Mouse (Mus musculus): ENCODE results near the gene Tmem107. TPM values are rescaled to one million over a fixed set of nuclear protein-coding genes. Genes with fewer than 3 reads are reported as not detected.

The Tmem107 gene
- total RNA-seq, 1 experiment from 2014 or later = 22.0 TPM

GRCm38 (mm10) chr11:69053848-69054247 is 16.8 kb upstream of the Tmem107 start:
- ATAC-seq (replicated peaks in 1 of 2; ENCODE audit: insufficient read depth in 1 of 2, low FRiP score in 2 of 2, low TSS enrichment in 1 of 2, low read depth in 1 of 2, poor library complexity in 2 of 2, severe bottlenecking in 2 of 2) = peak; percentile 30 to 49

GRCm38 (mm10) chr11:69058265-69058664 is 12.3 kb upstream of the Tmem107 start:
- ATAC-seq (replicated peaks in 1 of 2; ENCODE audit: insufficient read depth in 1 of 2, low FRiP score in 2 of 2, low TSS enrichment in 1 of 2, low read depth in 1 of 2, poor library complexity in 2 of 2, severe bottlenecking in 2 of 2) = no peak

GRCm38 (mm10) chr11:69058729-69059356 is 11.8 kb upstream of the Tmem107 start:
- ATAC-seq (replicated peaks in 1 of 2; ENCODE audit: insufficient read depth in 1 of 2, low FRiP score in 2 of 2, low TSS enrichment in 1 of 2, low read depth in 1 of 2, poor library complexity in 2 of 2, severe bottlenecking in 2 of 2) = no peak

DNA sequence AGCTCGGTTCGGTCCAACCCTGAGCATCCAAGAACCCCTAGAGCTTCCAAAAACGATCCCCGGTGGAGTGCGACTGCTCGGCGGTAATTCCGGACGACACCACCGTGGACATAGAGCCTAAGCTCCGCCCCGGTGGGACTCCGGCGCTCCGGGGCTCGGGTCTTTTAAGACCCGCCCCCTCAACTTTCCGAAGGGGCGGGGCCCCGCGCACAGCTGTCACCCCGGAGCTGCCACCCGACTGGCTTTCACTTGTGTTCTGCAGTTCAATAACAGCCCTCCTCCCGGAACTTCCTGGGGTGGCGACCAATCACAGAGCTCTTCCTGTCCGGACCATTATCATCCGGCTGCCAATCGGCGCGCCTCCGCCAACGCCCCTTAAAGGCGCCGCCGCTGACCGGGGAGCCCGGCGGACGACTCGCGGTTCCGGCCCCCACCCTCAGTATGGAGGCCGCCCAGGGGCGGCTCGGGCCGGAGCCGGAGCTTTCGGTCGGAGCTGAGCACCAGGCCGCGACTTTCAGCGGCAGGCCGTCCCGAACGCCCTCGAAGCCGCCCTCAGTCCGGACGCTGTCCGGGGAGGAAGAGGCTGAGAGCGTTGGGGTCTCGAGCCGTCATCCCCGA is 11.1 kb upstream of the Tmem107 start, which contains the start of gene Borcs6:
Borcs6 (plus strand) TSS at position 361 of the 618 bp plus-strand sequence.
- ATAC-seq (replicated peaks in 1 of 2; ENCODE audit: insufficient read depth in 1 of 2, low FRiP score in 2 of 2, low TSS enrichment in 1 of 2, low read depth in 1 of 2, poor library complexity in 2 of 2, severe bottlenecking in 2 of 2) = peak; percentile 84

- ATAC-seq (replicated peaks in 1 of 2; ENCODE audit: insufficient read depth in 1 of 2, low FRiP score in 2 of 2, low TSS enrichment in 1 of 2, low read depth in 1 of 2, poor library complexity in 2 of 2, severe bottlenecking in 2 of 2) = no peak
Measured at GRCm38 (mm10) chr11:69059975-69060411, 10.6 kb upstream of the Tmem107 start.

DNA sequence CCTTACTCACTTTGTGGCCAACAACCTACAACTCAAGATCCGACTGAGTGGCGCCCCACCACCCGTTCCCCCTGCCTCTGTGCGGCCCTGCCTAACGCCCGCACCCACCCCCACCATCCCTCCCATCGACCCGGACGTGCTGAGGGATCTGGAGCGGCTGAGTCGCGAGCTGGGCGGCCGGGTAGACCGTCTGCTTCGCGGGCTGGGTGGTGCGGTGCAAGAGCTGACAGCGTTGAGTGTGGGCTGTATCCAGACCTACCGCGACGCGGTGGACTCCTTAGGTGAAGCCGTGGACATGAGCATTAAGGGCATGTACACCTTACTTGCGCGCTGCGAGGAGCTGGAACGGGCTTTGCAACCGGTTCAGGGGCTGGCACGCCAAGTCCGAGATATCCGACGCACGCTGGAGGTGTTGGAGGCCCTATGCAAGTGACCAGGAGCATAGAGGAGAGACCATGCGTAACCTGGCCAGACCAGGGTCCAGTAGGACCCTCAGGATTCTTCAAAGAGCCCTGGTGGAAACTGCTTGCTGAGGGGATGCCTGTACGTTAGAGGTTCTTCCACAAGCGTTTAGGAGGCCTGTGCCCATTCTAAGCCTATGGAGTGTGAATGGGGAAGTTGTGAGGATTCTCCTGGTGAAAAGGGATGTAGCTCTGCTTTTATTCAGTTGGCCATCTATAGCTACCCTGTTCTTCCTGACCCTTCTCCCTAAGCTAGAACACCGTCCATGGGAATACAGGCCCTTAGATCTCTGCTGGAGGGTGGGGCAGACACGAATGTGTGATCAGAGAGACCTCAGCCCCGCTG is 10.0 kb upstream of the Tmem107 start:
- ATAC-seq (replicated peaks in 1 of 2; ENCODE audit: insufficient read depth in 1 of 2, low FRiP score in 2 of 2, low TSS enrichment in 1 of 2, low read depth in 1 of 2, poor library complexity in 2 of 2, severe bottlenecking in 2 of 2) = no peak

DNA sequence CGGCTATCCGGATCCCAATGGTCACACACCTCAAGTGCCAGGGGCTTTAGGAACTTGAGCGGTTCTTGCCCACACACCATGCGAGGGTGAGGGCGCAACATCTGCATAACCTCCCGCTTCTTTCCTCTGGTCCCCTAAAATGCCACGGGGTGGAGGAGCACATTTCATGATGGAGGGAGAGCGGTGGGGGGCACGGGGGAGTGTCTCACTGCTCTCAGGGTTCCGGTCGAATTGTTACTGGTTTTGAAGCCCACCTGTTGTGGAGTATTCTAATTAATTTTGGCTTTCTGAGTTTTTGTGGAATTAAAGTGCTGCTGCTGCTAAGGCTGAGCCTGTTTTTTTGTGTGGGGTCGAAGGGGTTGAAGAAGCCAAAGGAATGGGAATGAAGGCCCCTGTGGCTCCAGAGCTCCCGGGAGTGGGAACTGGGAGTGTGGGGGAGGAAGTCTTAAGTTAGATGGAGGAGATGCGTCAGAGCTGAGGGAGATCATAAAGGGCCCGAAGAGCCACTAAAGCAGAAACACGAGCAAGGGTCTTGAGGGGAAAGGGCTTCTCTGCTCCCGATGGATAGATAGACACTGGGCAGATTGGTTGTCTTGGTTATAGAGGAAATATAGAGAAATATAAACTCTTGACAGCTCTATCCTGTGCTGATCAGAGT is 9.2 kb upstream of the Tmem107 start:
- no peak for ATAC-seq (replicated peaks in 1 of 2; ENCODE audit: insufficient read depth in 1 of 2, low FRiP score in 2 of 2, low TSS enrichment in 1 of 2, low read depth in 1 of 2, poor library complexity in 2 of 2, severe bottlenecking in 2 of 2)

DNA sequence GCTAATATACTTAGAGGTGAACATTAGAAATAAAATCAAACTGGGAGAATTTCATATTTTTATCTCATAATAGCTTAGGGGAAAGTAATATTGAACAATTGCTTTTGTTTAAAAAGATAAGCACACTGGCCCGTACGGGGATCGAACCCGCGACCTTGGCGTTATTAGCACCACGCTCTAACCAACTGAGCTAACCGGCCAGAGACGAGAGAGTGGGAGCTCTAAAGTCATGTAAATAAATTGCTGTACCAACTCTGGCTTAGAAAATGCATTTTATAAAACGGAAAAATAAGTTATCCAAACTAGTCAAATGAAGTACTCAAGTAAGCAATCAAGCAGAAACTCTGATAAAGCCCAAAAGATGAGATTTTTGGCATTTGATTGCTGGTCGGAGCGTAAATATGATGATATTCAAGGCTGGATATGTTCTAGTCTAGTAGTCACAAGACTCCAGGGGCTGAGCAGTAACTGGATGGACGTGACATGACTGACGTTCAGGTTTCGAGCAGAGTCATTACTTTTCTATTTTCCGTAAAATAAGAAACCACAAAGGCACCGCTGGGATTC is 8.3 kb upstream of the Tmem107 start:
- peak in 1 of 2 experiments; percentile 2; a peak in 2 of 4 replicates for ATAC-seq (replicated peaks in 1 of 2; ENCODE audit: insufficient read depth in 1 of 2, low FRiP score in 2 of 2, low TSS enrichment in 1 of 2, low read depth in 1 of 2, poor library complexity in 2 of 2, severe bottlenecking in 2 of 2)

DNA sequence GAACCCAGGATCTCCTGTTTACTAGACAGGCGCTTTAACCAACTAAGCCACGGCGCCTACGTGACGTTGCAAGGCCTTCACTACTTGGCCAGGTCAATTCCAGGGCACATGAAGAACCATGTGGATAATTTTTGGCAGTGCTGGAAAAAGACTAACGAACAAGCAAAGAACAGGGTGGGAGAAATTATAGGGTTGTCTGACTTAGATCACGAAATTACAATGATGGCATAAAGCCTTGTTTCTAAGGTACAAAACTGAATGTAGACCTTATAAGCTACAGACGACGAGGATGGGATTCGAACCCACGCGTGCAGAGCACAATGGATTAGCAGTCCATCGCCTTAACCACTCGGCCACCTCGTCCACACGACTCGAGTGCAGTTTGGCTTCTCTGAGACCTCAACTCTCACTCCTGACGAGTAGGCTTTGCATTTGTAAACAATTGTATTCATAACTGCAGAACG is 7.8 kb upstream of the Tmem107 start:
- peak; percentile 8 to 17; a peak in 3 of 4 replicates for ATAC-seq (replicated peaks in 1 of 2; ENCODE audit: insufficient read depth in 1 of 2, low FRiP score in 2 of 2, low TSS enrichment in 1 of 2, low read depth in 1 of 2, poor library complexity in 2 of 2, severe bottlenecking in 2 of 2)

GRCm38 (mm10) chr11:69063413-69064201 is 7.0 kb upstream of the Tmem107 start:
- ATAC-seq (replicated peaks in 1 of 2; ENCODE audit: insufficient read depth in 1 of 2, low FRiP score in 2 of 2, low TSS enrichment in 1 of 2, low read depth in 1 of 2, poor library complexity in 2 of 2, severe bottlenecking in 2 of 2) = no peak

DNA sequence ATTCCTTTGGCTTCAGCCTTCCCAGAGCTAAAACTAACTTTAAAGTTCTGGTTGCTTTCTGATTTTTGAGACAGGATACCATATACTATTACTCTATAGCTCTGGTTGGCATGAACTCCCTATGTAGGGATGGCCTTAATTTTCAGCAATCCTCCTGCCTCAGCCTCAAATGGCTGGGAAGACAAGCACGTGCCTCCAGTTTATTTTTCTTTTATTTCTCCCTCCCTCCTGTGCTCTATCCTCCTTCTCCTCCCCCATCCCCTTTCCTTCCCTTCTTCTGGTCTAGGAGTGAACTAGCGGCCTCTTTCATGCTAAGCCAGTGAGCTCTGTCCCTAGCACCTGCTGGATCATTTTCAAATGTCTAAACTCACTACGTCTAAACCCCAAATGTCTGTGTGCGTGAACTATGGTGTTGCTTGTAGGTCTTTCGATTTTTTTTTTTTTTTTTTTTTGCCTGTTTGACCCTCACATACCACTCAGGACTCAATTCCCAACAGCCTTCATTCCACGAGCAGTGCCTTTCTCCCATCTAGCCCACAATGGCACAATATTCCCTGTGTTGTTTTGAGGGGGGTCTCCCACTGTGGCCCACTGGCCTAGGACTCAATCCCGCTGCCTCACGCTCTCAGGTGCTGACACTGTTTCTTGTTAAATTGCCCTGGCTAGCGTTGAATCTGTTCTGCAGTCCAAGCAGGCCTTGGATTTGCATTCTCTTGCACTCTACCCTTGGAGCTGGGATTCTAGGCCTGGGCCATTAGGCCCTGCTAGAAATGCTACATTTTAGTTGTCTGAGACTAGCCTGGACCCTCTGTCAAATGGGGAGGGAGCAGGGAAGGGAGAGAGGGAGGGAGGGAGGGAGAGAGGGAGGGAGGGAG is 6.1 kb upstream of the Tmem107 start:
- ATAC-seq (replicated peaks in 1 of 2; ENCODE audit: insufficient read depth in 1 of 2, low FRiP score in 2 of 2, low TSS enrichment in 1 of 2, low read depth in 1 of 2, poor library complexity in 2 of 2, severe bottlenecking in 2 of 2) = no peak

- ATAC-seq (replicated peaks in 1 of 2; ENCODE audit: insufficient read depth in 1 of 2, low FRiP score in 2 of 2, low TSS enrichment in 1 of 2, low read depth in 1 of 2, poor library complexity in 2 of 2, severe bottlenecking in 2 of 2) = no peak
Measured at GRCm38 (mm10) chr11:69065394-69065925, 5.1 kb upstream of the Tmem107 start.

- ATAC-seq (replicated peaks in 1 of 2; ENCODE audit: insufficient read depth in 1 of 2, low FRiP score in 2 of 2, low TSS enrichment in 1 of 2, low read depth in 1 of 2, poor library complexity in 2 of 2, severe bottlenecking in 2 of 2) = peak; percentile 33; a peak in 1 of 4 replicates
Measured at GRCm38 (mm10) chr11:69066163-69066861, 4.3 kb upstream of the Tmem107 start.

GRCm38 (mm10) chr11:69066956-69067355 is 3.6 kb upstream of the Tmem107 start:
- ATAC-seq (replicated peaks in 1 of 2; ENCODE audit: insufficient read depth in 1 of 2, low FRiP score in 2 of 2, low TSS enrichment in 1 of 2, low read depth in 1 of 2, poor library complexity in 2 of 2, severe bottlenecking in 2 of 2) = peak; percentile 12 to 33; a peak in 1 of 4 replicates

DNA sequence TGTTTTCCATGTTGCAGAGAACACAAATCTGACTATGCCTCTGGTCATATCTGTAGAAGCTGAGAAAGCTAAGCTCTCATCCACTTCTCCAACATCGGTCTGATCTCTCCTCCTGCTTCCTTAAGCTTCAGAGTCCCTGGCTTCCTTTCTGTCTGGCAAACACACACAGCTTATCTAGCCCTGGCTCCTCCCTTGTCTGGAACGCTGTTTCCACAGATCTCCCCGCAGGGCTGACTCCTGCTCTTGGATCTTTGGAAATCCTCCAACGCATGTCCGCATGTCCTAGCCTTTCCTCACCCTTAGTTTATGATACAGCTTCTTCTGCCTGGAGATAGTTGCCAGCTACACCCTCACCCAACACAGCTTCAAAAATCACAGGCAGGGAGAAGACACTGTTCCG is 3.0 kb upstream of the Tmem107 start:
- no peak for ATAC-seq (replicated peaks in 1 of 2; ENCODE audit: insufficient read depth in 1 of 2, low FRiP score in 2 of 2, low TSS enrichment in 1 of 2, low read depth in 1 of 2, poor library complexity in 2 of 2, severe bottlenecking in 2 of 2)

Data from hematopoietic stem cell, adult 5-6 weeks (primary cell).